Mouse (Mus musculus): ENCODE data around the gene Zfp111.

DNA sequence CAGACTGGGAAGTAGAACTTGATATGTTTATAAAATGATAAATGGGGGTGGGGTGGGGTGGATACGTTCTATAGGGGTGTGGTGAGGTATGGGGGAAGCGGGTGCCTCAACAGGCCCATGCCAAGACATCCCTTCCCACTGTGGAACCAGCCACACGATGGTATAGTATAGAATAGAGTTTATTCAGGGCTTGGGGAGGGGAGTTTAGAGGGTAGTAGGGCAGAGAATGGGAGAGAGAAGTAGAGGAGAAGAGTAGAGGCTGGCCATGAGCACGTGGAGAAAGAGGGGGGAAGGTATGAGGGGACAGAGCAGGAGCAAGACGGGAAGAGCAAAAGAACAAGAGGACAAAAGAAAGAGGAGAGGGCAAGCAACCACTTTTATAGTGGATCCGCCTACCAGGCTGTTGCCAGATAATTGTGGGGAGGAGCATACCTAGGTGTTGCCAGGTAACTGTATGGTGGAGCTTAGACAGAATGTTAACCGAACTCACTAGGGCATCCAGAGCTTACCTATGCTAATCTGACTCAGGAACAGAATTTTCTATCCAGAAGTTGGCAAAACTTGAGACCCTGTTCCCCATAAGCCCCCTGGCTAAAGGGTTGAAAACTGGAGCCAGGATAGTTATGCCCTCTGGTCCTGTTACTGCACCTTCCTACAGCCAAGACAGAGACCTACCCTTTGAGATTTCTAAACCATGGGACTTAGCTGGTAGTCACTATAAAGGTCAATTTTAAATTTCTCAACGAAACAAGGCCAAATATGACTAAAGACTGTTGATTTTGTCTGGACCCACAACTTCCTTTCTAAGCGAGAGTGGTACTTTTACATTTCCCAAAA lies 42.8 kb upstream of the Zfp111 start:
- TF ChIP-seq CTCF (IDR thresholded peaks at IDR 0.05; ENCODE audit: insufficient read depth, low read depth, low read length) (no peak), POLR2A (IDR thresholded peaks at IDR 0.05; ENCODE audit: insufficient read depth, low read depth, low read length) (no peak)
